Mouse (Mus musculus): ENCODE measurements around the gene Zfp108.

The Zfp108 gene

GRCm38 (mm10) chr7:24286090-24286489 is 31.5 kb downstream of the Zfp108 start:
- DNase-seq (ENCODE audit: low spot score in 2 of 2): no peak

GRCm38 (mm10) chr7:24286916-24287315 is 32.3 kb downstream of the Zfp108 start:
- no peak for DNase-seq (ENCODE audit: low spot score in 2 of 2)

- DNase-seq (ENCODE audit: low spot score in 2 of 2): no peak
Measured at GRCm38 (mm10) chr7:24287670-24288069, 33.1 kb downstream of the Zfp108 start.

- DNase-seq (ENCODE audit: low spot score in 2 of 2): no peak
Measured at GRCm38 (mm10) chr7:24288512-24288911, 33.9 kb downstream of the Zfp108 start.

GRCm38 (mm10) chr7:24290106-24290693 is 35.6 kb downstream of the Zfp108 start:
- no peak for DNase-seq (ENCODE audit: low spot score in 2 of 2)

- DNase-seq (ENCODE audit: low spot score in 2 of 2): no peak
Measured at GRCm38 (mm10) chr7:24291387-24292090, 36.9 kb downstream of the Zfp108 start.

- no peak for DNase-seq (ENCODE audit: low spot score in 2 of 2)
Measured at GRCm38 (mm10) chr7:24293061-24293851, 38.7 kb downstream of the Zfp108 start.

GRCm38 (mm10) chr7:24294763-24295162 is 40.2 kb downstream of the Zfp108 start:
- DNase-seq (ENCODE audit: low spot score in 2 of 2): no peak

GRCm38 (mm10) chr7:24295376-24295775 is 40.8 kb downstream of the Zfp108 start:
- DNase-seq (ENCODE audit: low spot score in 2 of 2): no peak

- no peak for DNase-seq (ENCODE audit: low spot score in 2 of 2)
Measured at GRCm38 (mm10) chr7:24296386-24296785, 41.8 kb downstream of the Zfp108 start.

- DNase-seq (ENCODE audit: low spot score in 2 of 2): no peak
Measured at GRCm38 (mm10) chr7:24297361-24298095, 42.9 kb downstream of the Zfp108 start.

GRCm38 (mm10) chr7:24298635-24298972 is 44.0 kb downstream of the Zfp108 start:
- DNase-seq (ENCODE audit: low spot score in 2 of 2): no peak

- peak; percentile 68 to 72 for DNase-seq (ENCODE audit: low spot score in 2 of 2)
Measured at GRCm38 (mm10) chr7:24298973-24299708, 44.5 kb downstream of the Zfp108 start.

- DNase-seq (ENCODE audit: low spot score in 2 of 2): no peak
Measured at GRCm38 (mm10) chr7:24299823-24300481, 45.4 kb downstream of the Zfp108 start.

GRCm38 (mm10) chr7:24300771-24301282 is 46.2 kb downstream of the Zfp108 start, which contains the start of gene Zfp61:
Gene Zfp61, minus strand, starts transcription at chr7:24301232.
- no peak for DNase-seq (ENCODE audit: low spot score in 2 of 2)

Data from spleen, postnatal 36 days (tissue).